Mouse (Mus musculus) brain, embryonic 14.5 days (tissue): ENCODE data around the gene Slc19a1.

Experiments
- CTCF ChIP-seq: fragments of 200-500 bp; IDR thresholded peaks from 2 replicates; pipeline ENCODE4 v1.5.1; 2012; ENCODE audit warnings: inconsistent platforms, mild to moderate bottlenecking, moderate library complexity, borderline replicate concordance; ENCODE audit not compliant: insufficient read depth, insufficient read length; ENCODE audit errors: extremely low read depth
- POLR2A ChIP-seq: fragments of 200-500 bp; IDR thresholded peaks from 2 replicates; pipeline ENCODE4 v1.6.1; 2012; ENCODE audit warnings: mild to moderate bottlenecking, inconsistent platforms, borderline replicate concordance; ENCODE audit not compliant: poor library complexity, insufficient read depth, insufficient read length, severe bottlenecking; ENCODE audit errors: extremely low read depth

GRCm38 (mm10) chr10:77024231-77024630 is 7.8 kb upstream of the Slc19a1 start:
- TF ChIP-seq CTCF (no peak), POLR2A (no peak)
